Mouse (Mus musculus) left cerebral cortex, postnatal 14 days (tissue): Measurements from ENCODE around the gene Leap2. TPM values are rescaled to one million over a fixed set of nuclear protein-coding genes. Genes with fewer than 3 reads are reported as not detected.
A peak's percentile ranks its signal among the peaks of the same experiment; 100 is the strongest.

ENCODE experiments used
- DNase-seq, 2 experiments: peaks; one replicate each; pipeline ENCODE4 v3.0.0; 2021 to 2022; ENCODE audit warnings: low spot score in 2 of 2, mixed read lengths in 1 of 2
- intact Hi-C: fragments of 180-260 bp; cut with DNase I; formaldehyde crosslinking; loops from one replicate; pipeline ENCODE4 v1.15.1; 2025
- long read RNA-seq, 2 experiments: library from polyadenylated mRNA; stranded (forward); transcript quantifications; one replicate each; pipeline ENCODE4 v2.0.0; 2021
- total RNA-seq, 2 experiments: library from RNA; stranded (reverse); gene quantifications; 2 replicates each; pipeline ENCODE4 v1.2.3; 2021

The Leap2 gene
- total RNA-seq = not detected
- long read RNA-seq, experiment 1 = 0 reads
- long read RNA-seq, experiment 2 = 0 reads

DNA sequence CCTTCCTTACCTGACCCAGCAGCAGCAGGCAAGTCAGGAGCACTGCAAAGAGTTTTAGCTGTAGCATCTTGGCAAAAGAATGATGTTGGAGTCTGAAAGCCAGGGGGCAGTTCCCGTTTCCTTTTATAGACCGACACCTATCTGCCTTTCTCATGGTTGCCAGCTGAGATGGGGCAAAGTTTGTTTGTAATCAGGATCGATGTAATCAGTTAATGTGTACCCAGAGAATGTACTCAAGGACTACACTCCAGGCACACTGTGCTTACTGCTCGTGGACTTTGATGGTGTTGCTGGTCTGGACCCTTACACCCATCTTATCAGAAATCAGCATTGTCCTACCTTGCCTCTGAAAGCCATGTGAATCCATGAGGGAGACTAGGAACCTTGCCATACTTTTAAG lies at the start of gene Leap2:
Gene Leap2, minus strand, starts transcription at position 135 of the 400 bp plus-strand sequence.
- DNase-seq = no peak
- intact Hi-C loops = no loop called here

DNA sequence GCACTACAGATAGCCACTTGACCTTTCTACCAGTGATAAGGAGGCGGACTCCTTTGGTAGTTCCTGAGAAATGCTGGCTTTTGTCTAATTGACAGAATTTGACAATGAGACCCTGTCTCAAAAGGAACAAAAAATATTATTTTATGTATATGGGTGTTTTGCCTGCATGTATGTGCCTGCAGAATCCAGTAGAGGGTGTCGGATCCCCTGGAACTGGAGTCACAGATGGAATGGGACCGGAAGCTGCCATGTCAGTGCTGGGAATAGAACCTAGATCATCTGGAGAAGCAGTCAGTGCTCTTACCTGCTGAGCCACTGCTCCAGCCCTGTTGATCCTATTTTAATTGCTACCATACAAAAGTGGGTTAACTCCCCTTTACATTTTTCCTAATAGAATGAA lies 49.7 kb upstream of the Leap2 start:
- intact Hi-C loops = no loop called here
- DNase-seq = no peak

DNA sequence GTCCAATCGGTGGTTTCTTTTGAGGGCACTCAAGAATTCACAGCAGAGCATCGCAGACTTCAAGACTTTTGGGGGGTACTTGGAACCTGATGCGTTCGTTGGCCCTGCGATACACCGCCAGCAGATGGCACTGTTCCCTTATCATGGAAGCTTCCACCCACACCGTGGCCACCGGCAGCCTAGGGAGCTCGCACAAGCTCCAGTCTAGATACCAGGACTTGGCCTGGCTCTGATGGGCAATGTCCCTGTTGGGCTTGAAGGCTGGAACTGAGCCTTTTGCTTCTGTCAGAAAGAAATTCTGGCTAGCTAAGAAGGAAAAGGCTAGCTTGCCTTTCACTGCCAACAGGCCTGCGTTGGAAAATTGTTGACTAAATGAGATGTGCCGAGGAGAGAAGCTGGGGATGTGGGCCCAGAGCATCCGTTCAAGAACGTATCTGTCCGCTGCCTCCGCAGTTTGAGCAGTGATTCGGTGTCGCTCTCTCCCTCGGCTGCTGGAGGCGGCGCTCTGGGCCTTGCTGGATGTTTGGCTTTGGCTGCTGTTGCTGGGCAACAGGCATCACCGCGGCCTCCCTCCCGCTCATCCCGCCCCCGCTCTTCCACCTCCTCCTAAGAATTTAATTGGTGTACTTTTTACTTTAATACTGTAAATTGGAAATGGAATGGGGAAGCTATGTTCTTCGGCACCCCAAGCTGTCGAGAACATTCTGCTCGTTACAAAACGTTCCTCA lies 47.2 kb upstream of the Leap2 start, which contains the start of gene Gm9837:
Gene Gm9837, minus strand, starts transcription at position 512 of the 728 bp plus-strand sequence.
- DNase-seq = peak; percentile 96 to 97
- intact Hi-C loops = loop anchor here (2.0 to 5.0 kb wide), 4 partner anchors 38 to 267 kb away; partner anchors contain the start of genes Gdf9 and Uqcrq

DNA sequence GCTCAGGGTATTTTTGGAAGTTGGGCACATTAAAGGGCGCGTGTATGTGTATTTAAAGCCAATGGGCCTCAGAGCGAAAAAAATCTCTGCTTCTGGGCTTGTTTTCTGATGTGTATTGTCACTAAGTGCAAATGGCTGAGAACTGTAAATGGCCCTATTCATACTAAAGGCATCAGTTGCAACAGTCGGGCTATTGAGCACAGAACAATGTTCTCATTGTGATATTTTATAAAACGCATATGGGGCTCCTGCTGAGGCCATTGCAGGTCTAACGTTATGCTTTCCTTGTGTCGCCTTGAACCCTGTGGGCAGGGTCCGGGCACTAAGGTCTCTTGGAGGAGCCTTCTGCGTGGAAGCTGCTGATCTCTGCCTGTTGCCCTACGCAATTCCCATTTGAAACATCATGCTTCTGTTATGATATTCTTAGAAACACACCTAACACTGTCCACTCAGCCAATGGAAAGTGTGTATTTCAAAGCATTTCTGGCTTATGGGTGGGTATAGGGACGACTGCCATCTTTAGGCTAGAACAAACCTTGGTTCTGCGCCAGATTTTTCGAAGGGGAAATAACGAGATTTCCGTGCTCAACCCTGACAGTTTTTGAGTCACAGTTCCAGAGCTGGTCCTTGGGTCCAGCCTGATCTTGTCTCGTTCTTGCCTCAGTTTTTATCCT lies 46.5 kb upstream of the Leap2 start:
- intact Hi-C loops = loop anchor here (5.0 kb wide), 2 partner anchors 37 to 268 kb away; partner anchors contain the start of genes Gdf9 and Uqcrq
- DNase-seq = peak in 1 of 2 experiments; percentile 89

DNA sequence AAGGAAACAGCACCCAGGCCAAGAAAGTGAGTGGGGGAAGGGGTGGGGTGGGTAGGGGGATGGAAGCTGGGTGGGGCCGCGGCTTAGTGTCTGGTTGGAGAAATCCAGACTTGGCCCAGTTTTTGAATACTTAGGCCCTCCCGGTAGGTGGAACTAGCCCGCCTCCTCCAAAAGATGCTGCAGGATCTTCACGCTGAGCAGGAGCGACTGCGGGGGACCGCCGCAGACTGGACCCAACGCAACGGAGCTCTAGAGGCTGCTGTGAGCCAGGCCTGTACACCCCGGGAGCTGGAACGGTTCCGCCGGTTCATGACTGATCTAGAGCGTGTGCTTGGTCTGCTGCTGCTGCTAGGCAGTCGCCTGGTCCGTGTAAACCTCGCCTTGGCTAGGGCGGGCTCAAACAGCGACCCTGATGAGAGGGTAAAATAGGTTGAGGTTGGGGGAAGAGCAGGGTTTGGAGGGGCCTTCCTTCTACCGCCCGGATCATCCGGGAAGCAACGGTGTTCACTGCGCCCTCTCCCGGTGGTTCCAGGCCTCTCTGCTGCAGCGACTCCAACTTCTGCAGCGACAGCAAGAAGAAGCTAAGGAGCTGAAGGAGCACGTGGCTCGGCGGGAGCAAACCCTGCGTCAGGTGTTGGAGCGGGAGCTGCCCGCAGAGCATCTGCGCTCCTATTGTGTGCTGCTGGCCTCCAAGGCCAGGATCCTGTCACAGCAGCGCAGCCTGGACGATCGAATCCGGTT lies 43.4 kb upstream of the Leap2 start:
- intact Hi-C loops = loop anchor here (5.0 kb wide), 2 partner anchors 34 to 271 kb away; partner anchors contain the start of genes Gdf9 and Uqcrq
- DNase-seq = peak; percentile 89 to 91

DNA sequence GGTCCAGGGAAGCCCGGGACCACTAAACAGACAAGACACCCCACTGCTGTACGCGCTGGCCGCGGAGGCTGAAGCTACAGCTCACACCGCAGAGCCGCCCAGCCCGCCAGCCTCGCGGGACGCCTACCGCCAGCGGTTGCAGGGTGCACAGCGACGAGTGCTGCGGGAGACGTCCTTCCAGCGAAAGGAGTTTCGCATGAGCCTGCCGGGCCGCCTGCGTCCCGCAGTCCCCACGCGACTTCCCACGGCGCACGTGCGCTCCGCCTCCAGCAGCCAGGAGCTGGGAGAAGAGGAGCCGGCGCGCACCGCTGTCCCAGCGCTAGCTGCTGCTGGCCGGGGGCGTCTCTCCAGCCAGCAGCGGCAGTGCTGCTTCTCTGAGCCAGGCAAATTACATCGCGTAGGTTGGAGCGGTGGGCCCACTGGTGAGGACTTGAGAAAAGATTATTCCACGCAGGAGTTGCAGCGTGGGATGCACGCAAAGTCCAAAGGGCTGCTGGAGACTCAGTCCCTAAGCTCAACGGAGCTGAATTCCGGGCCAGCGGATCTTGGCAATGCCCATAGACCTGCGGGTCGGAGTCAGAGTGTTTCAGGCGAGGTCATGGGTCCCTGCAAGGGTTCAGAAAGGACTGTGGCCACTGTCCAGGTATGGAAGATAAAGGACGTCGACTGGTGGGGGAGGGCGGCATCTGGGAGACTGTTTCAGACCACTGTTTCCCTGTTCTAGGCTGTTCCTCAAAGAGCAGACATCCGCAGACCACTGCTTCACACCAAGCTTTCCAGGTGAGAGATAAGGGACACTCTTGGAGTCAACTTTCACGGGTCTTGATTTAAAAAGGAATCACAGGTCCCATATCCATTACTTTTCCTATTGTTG lies 40.8 kb upstream of the Leap2 start:
- peak in 1 of 2 experiments; percentile 65 for DNase-seq
- intact Hi-C loops = no loop called here

DNA sequence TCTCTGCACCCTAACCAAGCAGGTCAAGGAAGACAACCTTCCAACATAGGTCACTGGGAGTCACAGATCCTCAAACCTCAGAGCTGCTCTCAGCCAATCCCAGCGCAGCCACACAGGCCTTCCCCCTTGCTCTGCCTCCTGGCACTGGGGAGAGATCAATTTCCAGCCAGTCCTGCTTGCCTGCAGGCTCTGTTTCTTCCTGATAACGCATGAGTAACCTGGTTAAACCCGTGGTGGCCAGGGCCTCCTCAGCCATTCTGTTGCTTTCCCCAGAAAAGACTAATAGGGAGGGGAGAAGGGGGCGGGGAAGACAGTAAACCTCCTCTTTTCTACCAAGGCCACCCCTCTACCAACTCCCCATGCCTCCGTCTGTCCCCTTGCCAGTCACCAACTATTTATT lies 38.8 kb upstream of the Leap2 start:
- intact Hi-C loops = no loop called here
- DNase-seq = no peak

DNA sequence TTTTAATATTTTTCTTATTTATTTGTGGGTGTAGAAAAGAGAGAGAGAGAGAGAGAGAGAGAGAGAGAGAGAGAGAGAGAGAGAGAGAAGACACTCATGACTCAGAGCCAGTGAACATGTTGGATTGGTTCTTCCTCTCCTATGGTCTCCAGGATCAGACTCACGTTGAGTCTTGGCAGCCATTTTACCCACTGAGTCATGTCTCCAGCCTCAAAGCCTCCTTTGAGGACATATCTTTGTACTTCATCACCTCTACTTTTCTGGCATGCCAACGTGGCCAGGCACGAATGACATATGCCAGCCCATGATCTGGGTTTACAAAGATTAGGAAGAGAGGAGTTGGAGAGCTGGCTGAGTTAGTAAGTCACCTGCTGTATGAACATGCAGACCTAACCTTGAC lies 37.2 kb upstream of the Leap2 start:
- no peak for DNase-seq
- intact Hi-C loops = no loop called here

DNA sequence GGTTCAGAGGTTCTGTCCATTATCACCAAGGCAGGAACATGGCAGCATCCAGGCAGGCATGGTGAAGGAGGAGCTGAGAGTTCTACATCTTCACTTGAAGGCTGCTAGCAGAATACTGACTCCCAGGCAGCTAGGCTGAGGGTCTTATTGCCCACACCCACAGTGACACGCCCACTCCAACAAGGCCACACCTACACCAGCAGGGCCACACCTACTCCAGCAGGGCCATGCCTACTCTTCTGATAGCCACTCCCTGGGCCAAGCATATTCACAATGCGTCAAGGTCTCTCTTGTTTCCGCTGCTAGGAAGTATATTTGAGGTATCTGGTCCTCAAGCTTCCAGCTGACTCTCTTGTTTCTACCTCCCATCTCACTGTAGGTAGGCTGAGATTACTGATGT lies 36.0 kb upstream of the Leap2 start:
- intact Hi-C loops = no loop called here
- DNase-seq = no peak

DNA sequence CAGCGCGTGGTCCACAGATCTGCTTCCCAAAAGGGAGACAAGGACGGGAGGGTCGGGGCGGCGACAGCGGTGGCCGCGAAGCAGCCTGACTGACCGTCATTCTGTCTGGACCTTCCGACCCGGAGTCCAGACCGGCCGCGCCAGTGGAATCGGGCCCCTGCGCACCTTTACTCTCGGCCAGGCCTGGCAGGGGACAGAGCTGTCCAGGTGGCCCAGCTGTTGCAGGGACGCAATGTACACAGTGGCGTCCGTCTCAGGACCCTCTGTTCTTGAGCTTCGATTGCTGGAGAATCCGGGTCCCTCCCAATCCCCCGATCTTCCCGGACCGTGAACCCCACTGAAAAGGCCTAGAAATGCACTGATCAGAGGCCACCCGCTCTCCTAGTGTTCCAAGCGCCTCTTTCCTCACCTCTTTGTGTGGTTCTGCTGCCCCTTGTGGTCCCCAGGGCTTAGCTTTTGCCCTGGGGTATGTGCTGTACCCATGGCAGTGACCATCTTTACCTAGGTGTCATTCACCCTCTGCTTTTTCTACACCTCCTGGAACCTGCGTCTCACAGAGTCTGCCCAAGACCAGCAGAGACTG lies 34.5 kb upstream of the Leap2 start:
- DNase-seq = no peak

DNA sequence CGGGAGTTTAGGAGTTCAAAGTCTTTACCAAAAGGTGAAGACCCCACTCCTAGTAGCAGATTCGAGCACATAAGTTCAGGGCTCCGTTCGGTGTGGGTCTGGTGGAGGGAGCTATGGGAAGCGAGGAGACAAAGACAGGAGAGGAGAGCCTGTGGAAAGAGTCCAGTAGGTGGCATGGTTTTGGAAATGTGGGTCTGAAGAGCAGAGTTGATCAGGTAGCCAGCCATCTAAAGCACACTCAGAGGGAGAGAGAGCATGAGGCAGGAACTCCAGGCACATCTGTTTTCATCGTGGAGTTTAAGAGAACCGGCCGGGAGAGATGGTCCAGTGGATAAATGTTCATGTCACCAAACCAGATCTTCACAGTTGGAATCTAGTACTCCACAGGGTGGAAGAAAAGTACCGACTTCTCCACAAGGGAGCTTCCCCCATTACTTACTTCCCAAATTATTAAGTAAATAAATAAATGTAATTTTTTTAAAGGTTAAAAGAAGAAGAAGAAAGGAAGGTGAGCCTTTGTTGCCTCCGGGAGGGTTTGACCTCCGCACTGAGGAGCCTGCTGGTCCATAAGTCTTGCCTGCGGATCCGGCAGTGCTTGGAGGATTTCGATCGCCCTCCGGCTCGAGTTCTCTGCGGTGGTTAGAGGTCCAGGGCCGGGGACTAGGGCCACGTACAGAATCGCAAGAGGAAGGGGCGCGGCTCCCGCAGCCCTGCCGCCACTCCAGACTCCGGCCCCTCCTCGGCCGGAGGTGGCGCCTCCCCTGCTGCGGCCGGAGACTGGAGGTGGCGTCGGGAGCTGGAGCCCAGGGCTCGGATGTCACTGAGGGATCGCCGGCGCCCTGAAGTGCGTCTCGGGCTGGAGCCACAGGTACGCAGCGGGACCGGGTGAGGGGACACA lies 33.8 kb upstream of the Leap2 start, which contains the start of the genes Gm10447 and Shroom1:
Gene Gm10447, minus strand, starts transcription at position 637 of the 898 bp plus-strand sequence.
Gene Shroom1, plus strand, starts transcription at position 732 of the 898 bp plus-strand sequence.
- intact Hi-C loops = no loop called here

More for the DNA sequence above, 34.5 kb upstream of the Leap2 start:
- intact Hi-C loops = no loop called here

DNA sequence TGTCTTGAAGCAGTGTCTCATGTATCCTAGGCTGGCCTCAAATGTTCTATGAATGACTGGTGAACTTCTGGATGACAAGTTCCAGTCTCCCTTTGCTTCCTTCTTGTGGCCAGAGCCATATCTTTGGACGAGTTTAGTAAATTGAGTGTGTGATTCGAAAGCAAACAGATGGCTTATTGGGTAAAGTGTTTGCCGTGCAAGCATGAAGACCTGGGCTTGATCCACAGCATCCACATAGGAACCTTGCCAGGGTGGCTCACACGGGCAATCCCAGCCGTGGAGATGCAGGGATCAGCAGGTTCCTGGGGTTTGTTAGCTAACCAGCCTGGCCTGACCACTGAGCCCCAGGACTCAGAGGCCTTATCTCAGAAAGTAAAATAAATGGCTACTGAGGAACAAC lies 30.1 kb upstream of the Leap2 start:
- no peak for DNase-seq
- intact Hi-C loops = no loop called here

More for the DNA sequence above, 33.8 kb upstream of the Leap2 start, which contains the start of the genes Gm10447 and Shroom1:
- DNase-seq = peak in 1 of 2 experiments; percentile 25

DNA sequence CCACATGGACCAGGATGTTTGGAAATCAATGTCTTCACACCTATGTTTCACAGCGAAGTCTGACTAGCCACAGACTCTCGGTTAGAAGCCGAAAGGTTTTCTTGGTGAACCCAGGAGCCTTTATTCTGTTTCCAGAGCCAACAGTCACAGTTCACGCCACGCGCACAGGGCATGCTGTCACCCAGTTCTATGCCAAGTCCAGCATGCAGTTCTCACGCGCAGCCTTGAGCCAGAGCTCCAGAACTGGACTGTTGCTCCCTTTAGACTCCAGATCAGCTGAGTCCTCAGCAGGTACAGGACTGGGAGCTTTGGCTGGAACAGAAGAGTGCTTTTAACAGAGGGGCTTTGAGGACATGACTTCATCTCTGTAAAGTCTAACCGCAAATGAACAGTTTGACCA lies 29.4 kb upstream of the Leap2 start:
- intact Hi-C loops = no loop called here
- no peak for DNase-seq

DNA sequence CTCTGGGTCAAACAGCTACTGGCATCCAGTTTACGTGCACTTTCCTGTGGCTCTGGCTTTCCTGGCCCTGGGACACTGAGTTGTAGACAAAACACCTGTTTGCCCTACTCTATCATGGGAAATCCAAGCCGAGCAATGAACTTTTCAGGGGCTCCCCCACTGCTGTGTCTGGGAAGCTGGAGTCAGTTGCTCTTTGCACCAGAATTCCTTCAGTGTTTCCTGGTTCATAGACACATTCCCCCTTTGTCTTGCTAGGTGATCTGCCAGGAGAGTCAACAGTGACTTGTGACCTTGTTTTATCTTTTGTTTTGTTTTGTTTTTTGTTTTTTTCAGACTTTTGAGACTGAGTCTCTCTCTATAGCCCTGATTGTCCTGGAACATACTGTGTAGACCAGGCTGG lies 28.4 kb upstream of the Leap2 start:
- no peak for DNase-seq
- intact Hi-C loops = no loop called here

DNA sequence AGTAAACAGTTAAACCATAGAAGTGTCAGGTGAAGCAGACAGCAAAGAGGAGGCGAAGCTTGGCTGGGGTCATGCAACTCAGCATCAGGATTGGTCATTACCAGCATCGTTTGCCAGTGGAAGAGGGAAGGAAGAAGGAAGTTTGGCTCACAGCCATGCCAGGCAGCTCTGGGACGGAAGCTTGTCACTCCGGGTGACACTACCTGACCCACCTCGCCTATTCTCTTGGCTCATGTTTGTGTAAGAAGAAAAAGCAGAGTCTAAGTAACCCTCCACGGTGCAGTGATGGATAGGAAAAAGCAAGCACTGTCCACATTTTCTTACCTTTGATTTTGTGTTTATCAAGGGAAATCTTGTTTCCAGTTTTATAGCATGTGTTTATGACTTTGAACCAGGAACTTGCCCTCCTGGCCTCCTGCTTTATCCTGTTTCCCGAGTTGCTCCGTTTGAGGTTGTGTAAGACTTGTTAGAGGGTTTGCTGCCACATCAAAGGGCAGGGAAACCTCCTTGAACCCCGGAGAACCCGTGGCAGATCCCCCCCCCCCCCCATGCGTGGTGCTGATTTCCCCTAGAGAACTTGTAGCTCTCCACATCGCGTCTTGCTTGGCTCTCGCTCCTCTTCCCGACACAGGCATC lies 27.2 kb upstream of the Leap2 start:
- DNase-seq = no peak
- intact Hi-C loops = no loop called here

DNA sequence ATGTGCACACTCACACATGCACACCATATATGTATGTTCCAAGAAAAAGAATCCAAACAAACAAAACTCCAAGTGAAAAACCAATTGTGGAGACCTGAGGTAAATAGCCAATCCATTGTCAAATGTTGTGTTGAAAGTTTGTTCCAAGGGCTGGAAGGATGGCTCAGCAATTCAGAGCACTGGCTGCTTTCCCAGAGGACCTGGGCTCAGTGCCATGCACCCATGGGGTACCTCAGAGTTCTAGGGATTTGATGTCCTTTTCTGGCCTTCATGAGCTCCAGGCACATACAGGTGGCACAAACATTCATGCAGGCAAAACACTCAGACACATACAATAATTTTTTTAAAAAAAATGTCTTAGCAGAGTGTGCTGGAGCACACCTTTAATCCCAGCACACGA lies 25.6 kb upstream of the Leap2 start:
- DNase-seq = peak in 1 of 2 experiments; percentile 35
- intact Hi-C loops = no loop called here

DNA sequence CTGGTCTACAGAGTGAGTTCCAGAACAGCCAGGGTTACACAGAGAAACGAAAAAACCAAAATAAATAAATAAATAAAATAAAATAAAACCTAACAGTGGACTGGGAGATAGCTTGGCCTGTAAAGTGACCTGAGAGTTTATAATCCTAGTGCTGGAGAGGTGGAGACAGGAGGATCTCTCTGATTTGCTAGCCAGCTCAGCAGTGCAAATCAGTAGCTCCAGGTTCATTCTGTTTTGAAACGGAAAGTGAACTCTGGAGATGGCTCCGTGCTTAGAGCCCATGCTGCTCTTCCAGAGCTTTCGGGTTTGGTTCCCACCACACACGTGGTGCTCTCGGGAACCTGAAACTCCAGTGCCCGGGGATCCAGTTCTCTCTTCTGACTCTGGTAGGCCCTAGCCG lies 25.0 kb upstream of the Leap2 start:
- no peak for DNase-seq
- intact Hi-C loops = no loop called here
